Mouse (Mus musculus) heart, adult 18-20 months (tissue): Measurements from ENCODE around the gene Ccdc12. TPM values are rescaled to one million over a fixed set of nuclear protein-coding genes. Genes with fewer than 3 reads are reported as not detected.

ENCODE experiments used
- DNase-seq, 2 experiments: peaks; one replicate each; pipeline ENCODE4 v3.0.0; 2021 to 2022; ENCODE audit warnings: mixed read lengths in 1 of 2
- long read RNA-seq, 2 experiments: library from polyadenylated mRNA; stranded (forward); transcript quantifications; one replicate each; pipeline ENCODE4 v2.0.0; 2021
- total RNA-seq, 2 experiments: library from RNA; stranded (reverse); gene quantifications; 2 replicates each; pipeline ENCODE4 v1.2.3; 2021

The Ccdc12 gene
- total RNA-seq = 10 to 100 TPM; 57.3 to 61.5 TPM
- long read RNA-seq, experiment 1, transcript Ccdc12-201 (7 exons, 834 nt) = major isoform, 55 of 60 reads
- long read RNA-seq, experiment 1, partial matches to known transcripts = 4 of 60 reads
- long read RNA-seq, experiment 1, other reads (novel, unspliced or antisense) = 0 of 60 reads
- long read RNA-seq, experiment 2, transcript Ccdc12-201 (7 exons, 834 nt) = major isoform, 36 of 37 reads
- long read RNA-seq, experiment 2, partial matches to known transcripts = 1 of 37 reads
- long read RNA-seq, experiment 2, other reads (novel, unspliced or antisense) = 0 of 37 reads

- peak; percentile 97 to 98 for DNase-seq
Observed at GRCm38 (mm10) chr9:110656249-110657221, at the start of gene Ccdc12. Gene Ccdc12, plus strand, starts transcription at chr9:110656503.

- DNase-seq = peak in 1 of 2 experiments; percentile 36
Observed at GRCm38 (mm10) chr9:110611471-110611870, 44.8 kb upstream of the Ccdc12 start.

GRCm38 (mm10) chr9:110617081-110617480, 39.2 kb upstream of the Ccdc12 start:
- DNase-seq = peak; percentile 43 to 61

GRCm38 (mm10) chr9:110620180-110620579, 36.1 kb upstream of the Ccdc12 start:
- no peak for DNase-seq

GRCm38 (mm10) chr9:110620685-110621084, 35.6 kb upstream of the Ccdc12 start:
- DNase-seq = no peak

- DNase-seq = no peak
Observed at GRCm38 (mm10) chr9:110622621-110623219, 33.6 kb upstream of the Ccdc12 start.

- no peak for DNase-seq
Observed at GRCm38 (mm10) chr9:110623416-110624195, 32.7 kb upstream of the Ccdc12 start.

- DNase-seq = peak; percentile 89 to 92
Observed at GRCm38 (mm10) chr9:110624361-110625166, 31.7 kb upstream of the Ccdc12 start, which contains the start of gene Nradd. Gene Nradd, minus strand, starts transcription at chr9:110624452.

- DNase-seq = no peak
Observed at GRCm38 (mm10) chr9:110625350-110625908, 30.9 kb upstream of the Ccdc12 start.

- no peak for DNase-seq
Observed at GRCm38 (mm10) chr9:110630171-110630570, 26.1 kb upstream of the Ccdc12 start.

GRCm38 (mm10) chr9:110631191-110631590, 25.1 kb upstream of the Ccdc12 start:
- peak in 1 of 2 experiments; percentile 59 for DNase-seq

- no peak for DNase-seq
Observed at GRCm38 (mm10) chr9:110631651-110632275, 24.5 kb upstream of the Ccdc12 start.

GRCm38 (mm10) chr9:110632671-110633070, 23.6 kb upstream of the Ccdc12 start:
- DNase-seq = no peak

- no peak for DNase-seq
Observed at GRCm38 (mm10) chr9:110633882-110634281, 22.4 kb upstream of the Ccdc12 start.

GRCm38 (mm10) chr9:110635225-110635624, 21.1 kb upstream of the Ccdc12 start:
- DNase-seq = peak; percentile 84 to 95

- no peak for DNase-seq
Observed at GRCm38 (mm10) chr9:110638611-110639021, 17.7 kb upstream of the Ccdc12 start.

GRCm38 (mm10) chr9:110641006-110641405, 15.3 kb upstream of the Ccdc12 start:
- DNase-seq = no peak

GRCm38 (mm10) chr9:110642812-110643524, 13.3 kb upstream of the Ccdc12 start:
- no peak for DNase-seq

GRCm38 (mm10) chr9:110643787-110644186, 12.5 kb upstream of the Ccdc12 start:
- DNase-seq = no peak
